Mouse (Mus musculus): ENCODE results near the gene Olfr740. TPM values are rescaled to one million over a fixed set of nuclear protein-coding genes. Genes with fewer than 3 reads are reported as not detected.

Olfr740 gene
- not detected in 2 replicates for polyA plus RNA-seq (2015; fragmentation: Nextera tagmentation; extraction: Ambion mirVana)

DNA sequence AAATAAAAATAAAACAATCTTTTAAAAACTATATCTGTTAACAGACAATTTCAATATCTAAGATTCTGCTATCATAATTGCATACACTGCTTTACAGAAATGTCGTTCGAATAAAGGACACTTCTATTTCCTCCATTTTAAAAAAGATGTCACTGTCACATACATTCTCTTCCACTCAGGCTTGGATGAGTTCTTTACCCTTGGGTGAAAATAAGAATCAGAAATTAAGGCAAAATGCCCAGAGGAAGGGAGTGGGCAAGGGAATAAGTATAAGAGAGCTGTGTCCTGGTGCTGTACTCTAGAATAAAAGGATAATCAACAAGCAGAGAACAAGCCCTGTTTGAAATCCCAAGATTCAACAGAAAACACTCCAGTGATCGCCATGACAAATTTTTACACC, at the start of gene Olfr740:
Gene Olfr740, plus strand, starts transcription at position 301 of the 400 bp plus-strand sequence.
- Histone ChIP-seq H3K27ac (no peak within 1 kb of the TSS), H3K4me2 (no peak within 1 kb of the TSS), H3K4me1 (no peaks in the 10 kb centered on the region), H3K36me3 (no peaks in the 10 kb centered on the region), H3K27me3 (no peaks in the 10 kb centered on the region), H3K9ac (no peak within 1 kb of the TSS), H3K9me3 (replicated peaks) (no peaks in the 10 kb centered on the region), H3K4me3 (replicated peaks) (no peak within 1 kb of the TSS)
- no peak for ATAC-seq (replicated peaks; ENCODE audit: low FRiP score)
- WGBS: 83% methylated on average over 3 of the region's 3 CpGs

- no peak within 1 kb of the TSS for H3K9ac ChIP-seq
- no peaks in the 10 kb centered on the region for H3K4me1 ChIP-seq
- no peak for ATAC-seq (replicated peaks; ENCODE audit: low FRiP score)
- H3K4me2 ChIP-seq: no peak within 1 kb of the TSS
- H3K27ac ChIP-seq: no peak within 1 kb of the TSS
- H3K4me3 ChIP-seq (replicated peaks): no peak within 1 kb of the TSS
- H3K9me3 ChIP-seq (replicated peaks): no peaks in the 10 kb centered on the region
- no peaks in the 10 kb centered on the region for H3K27me3 ChIP-seq
- 72% methylated on average over 1 of the region's 1 CpGs for WGBS
- H3K36me3 ChIP-seq: no peaks in the 10 kb centered on the region
Measured at GRCm38 (mm10) chr14:50407268-50407667, 38.1 kb upstream of the Olfr740 start, which contains the start of gene Olfr738. Olfr738 (plus strand) TSS chr14:50407568.

GRCm38 (mm10) chr14:50418326-50418725, 27.0 kb upstream of the Olfr740 start, which contains the start of gene Olfr739:
Olfr739 (plus strand) TSS chr14:50418626.
- Histone ChIP-seq H3K9ac (no peak within 1 kb of the TSS), H3K4me3 (replicated peaks) (no peak within 1 kb of the TSS), H3K4me1 (no peaks in the 10 kb centered on the region), H3K4me2 (no peak within 1 kb of the TSS), H3K9me3 (replicated peaks) (no peaks in the 10 kb centered on the region), H3K27ac (no peak within 1 kb of the TSS), H3K36me3 (no peaks in the 10 kb centered on the region), H3K27me3 (no peaks in the 10 kb centered on the region)
- WGBS: 69% methylated on average over 2 of the region's 2 CpGs
- ATAC-seq (replicated peaks; ENCODE audit: low FRiP score): no peak

DNA sequence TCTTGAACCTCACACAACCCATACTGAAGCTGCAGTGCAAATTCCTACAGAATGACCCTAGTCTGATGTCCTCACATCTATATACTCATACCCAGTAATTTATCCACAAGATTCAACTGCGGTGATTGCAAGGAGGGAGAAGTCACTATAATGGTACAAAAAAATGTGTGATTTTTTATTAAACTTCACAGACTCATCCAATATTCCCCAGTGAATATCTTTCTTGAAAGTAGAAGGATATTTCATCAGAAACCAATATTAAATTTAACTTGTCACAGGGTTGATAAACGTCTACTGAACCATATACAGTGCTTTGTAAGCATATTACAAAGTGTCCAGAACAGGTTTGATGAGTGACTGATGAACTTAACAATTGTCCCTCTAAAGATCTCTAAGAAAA, 27.1 kb downstream of the Olfr740 start, which contains the start of gene Olfr741:
Gene Olfr741, plus strand, starts transcription at position 301 of the 400 bp plus-strand sequence.
- no peaks in the 10 kb centered on the region for H3K4me1 ChIP-seq
- no peaks in the 10 kb centered on the region for H3K9me3 ChIP-seq (replicated peaks)
- H3K27ac ChIP-seq: no peak within 1 kb of the TSS
- 76% methylated on average over 2 of the region's 2 CpGs for WGBS
- H3K9ac ChIP-seq: no peak within 1 kb of the TSS
- no peaks in the 10 kb centered on the region for H3K36me3 ChIP-seq
- no peak within 1 kb of the TSS for H3K4me2 ChIP-seq
- H3K4me3 ChIP-seq (replicated peaks): no peak within 1 kb of the TSS
- H3K27me3 ChIP-seq: no peaks in the 10 kb centered on the region
- no peak for ATAC-seq (replicated peaks; ENCODE audit: low FRiP score)

DNA sequence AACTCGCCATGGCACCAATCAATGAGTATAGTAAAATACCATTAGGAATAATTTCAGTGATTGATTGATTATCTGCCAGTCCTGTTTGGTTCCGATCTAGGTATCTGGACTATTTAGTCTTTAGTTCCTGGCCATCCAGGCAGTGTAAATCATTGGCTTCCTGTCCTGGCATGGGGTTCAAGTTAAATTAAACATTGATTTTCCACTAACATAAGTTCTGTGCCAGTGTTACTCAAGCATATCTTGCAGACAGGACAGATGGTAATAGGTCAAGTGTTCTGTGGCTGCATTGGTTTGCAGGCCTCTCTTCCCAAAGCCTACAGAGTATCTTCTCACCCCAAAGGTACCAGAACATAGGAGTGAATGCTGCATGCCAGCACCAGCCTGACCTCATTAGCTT, 33.1 kb downstream of the Olfr740 start:
- Histone ChIP-seq H3K36me3 (no peaks in the 10 kb centered on the region), H3K4me2 (no peak overlapping the region), H3K4me3 (replicated peaks) (no peak overlapping the region), H3K4me1 (no peaks in the 10 kb centered on the region), H3K27me3 (no peaks in the 10 kb centered on the region), H3K9ac (no peak overlapping the region), H3K27ac (no peak overlapping the region), H3K9me3 (replicated peaks) (no peaks in the 10 kb centered on the region)
- 70% methylated on average over 2 of the region's 2 CpGs for WGBS
- ATAC-seq (replicated peaks; ENCODE audit: low FRiP score): no peak

DNA sequence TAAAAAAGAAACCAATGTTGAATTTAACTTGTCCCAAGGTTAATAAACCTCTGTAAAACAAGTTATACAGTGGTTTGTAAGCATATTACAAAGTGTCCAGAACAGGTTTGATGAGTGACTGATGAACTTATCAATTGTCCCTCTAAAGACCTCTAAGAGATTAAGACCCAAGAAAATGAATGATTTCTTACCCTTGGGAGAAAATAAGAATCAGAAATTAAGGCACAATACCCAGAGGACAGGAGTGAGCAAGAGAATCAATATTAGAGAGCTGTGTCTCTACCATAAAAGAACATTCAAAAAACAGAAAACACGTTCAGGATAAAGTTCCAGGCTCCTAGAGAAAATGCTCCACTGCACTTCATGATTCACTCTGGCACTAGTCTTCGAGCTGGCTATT, 58.0 kb downstream of the Olfr740 start, which contains the start of gene Olfr742:
Gene Olfr742, plus strand, starts transcription at position 301 of the 400 bp plus-strand sequence.
- no peaks in the 10 kb centered on the region for H3K9me3 ChIP-seq (replicated peaks)
- H3K4me2 ChIP-seq: no peak within 1 kb of the TSS
- no peak for ATAC-seq (replicated peaks; ENCODE audit: low FRiP score)
- no peaks in the 10 kb centered on the region for H3K27me3 ChIP-seq
- H3K4me3 ChIP-seq (replicated peaks): no peak within 1 kb of the TSS
- H3K27ac ChIP-seq: no peak within 1 kb of the TSS
- no peak within 1 kb of the TSS for H3K9ac ChIP-seq
- WGBS: 66% methylated on average over 2 of the region's 2 CpGs
- H3K36me3 ChIP-seq: no peaks in the 10 kb centered on the region
- no peaks in the 10 kb centered on the region for H3K4me1 ChIP-seq

Other genes with a start within 250 kb of the Olfr740 start
- gene Olfr731, start 203.7 kb upstream of the Olfr740 start, polyA plus RNA-seq (2015; fragmentation: Nextera tagmentation; extraction: Ambion mirVana): not detected in 2 replicates
- not detected in 2 replicates for gene Olfr732, start 161.3 kb upstream of the Olfr740 start, polyA plus RNA-seq (2015; fragmentation: Nextera tagmentation; extraction: Ambion mirVana)
- not detected in 2 replicates for gene Olfr733, start 144.0 kb upstream of the Olfr740 start, polyA plus RNA-seq (2015; fragmentation: Nextera tagmentation; extraction: Ambion mirVana)
- gene Olfr734, start 118.8 kb upstream of the Olfr740 start, polyA plus RNA-seq (2015; fragmentation: Nextera tagmentation; extraction: Ambion mirVana): not detected in 2 replicates
- not detected in 2 replicates for gene Olfr735, start 96.7 kb upstream of the Olfr740 start, polyA plus RNA-seq (2015; fragmentation: Nextera tagmentation; extraction: Ambion mirVana)
- not detected in 2 replicates for gene Tlr11, start 87.6 kb upstream of the Olfr740 start, polyA plus RNA-seq (2015; fragmentation: Nextera tagmentation; extraction: Ambion mirVana)
- gene Olfr736, start 64.4 kb upstream of the Olfr740 start, polyA plus RNA-seq (2015; fragmentation: Nextera tagmentation; extraction: Ambion mirVana): not detected in 2 replicates
- gene Olfr738, start 38.0 kb upstream of the Olfr740 start, polyA plus RNA-seq (2015; fragmentation: Nextera tagmentation; extraction: Ambion mirVana): not detected in 2 replicates
- not detected in 2 replicates for gene Olfr739, start 26.9 kb upstream of the Olfr740 start, polyA plus RNA-seq (2015; fragmentation: Nextera tagmentation; extraction: Ambion mirVana)
- gene Olfr741, start 27.2 kb downstream of the Olfr740 start, polyA plus RNA-seq (2015; fragmentation: Nextera tagmentation; extraction: Ambion mirVana): not detected in 2 replicates
- gene Olfr742, start 58.1 kb downstream of the Olfr740 start, polyA plus RNA-seq (2015; fragmentation: Nextera tagmentation; extraction: Ambion mirVana): not detected in 2 replicates
- gene Olfr743, start 76.3 kb downstream of the Olfr740 start, polyA plus RNA-seq (2015; fragmentation: Nextera tagmentation; extraction: Ambion mirVana): not detected in 2 replicates
- gene Olfr744, start 169.3 kb downstream of the Olfr740 start, polyA plus RNA-seq (2015; fragmentation: Nextera tagmentation; extraction: Ambion mirVana): not detected in 2 replicates
- gene Olfr745, start 193.8 kb downstream of the Olfr740 start, polyA plus RNA-seq (2015; fragmentation: Nextera tagmentation; extraction: Ambion mirVana): not detected in 2 replicates
- not detected in 2 replicates for gene Olfr746, start 201.5 kb downstream of the Olfr740 start, polyA plus RNA-seq (2015; fragmentation: Nextera tagmentation; extraction: Ambion mirVana)
- not detected in 2 replicates for gene Olfr747, start 247.7 kb downstream of the Olfr740 start, polyA plus RNA-seq (2015; fragmentation: Nextera tagmentation; extraction: Ambion mirVana)